Mouse (Mus musculus) gastrocnemius, adult 2 months (tissue): ENCODE data around the gene Gm10160. TPM values are rescaled to one million over a fixed set of nuclear protein-coding genes. Genes with fewer than 3 reads are reported as not detected.

Source experiments
- DNase-seq: peaks from one replicate; pipeline ENCODE4 v3.0.0; 2022
- H3K27ac ChIP-seq: fragments of 200-600 bp; 2 replicates; pipeline ENCODE4 v1.8.1; 2022; ENCODE audit warnings: mild to moderate bottlenecking
- H3K4me3 ChIP-seq: fragments of 200-600 bp; 2 replicates; pipeline ENCODE4 v1.8.1; 2022; ENCODE audit warnings: mild to moderate bottlenecking, moderate library complexity
- CTCF ChIP-seq: fragments of 200-600 bp; IDR thresholded peaks from 2 replicates; pipeline ENCODE4 v1.8.1; 2022; ENCODE audit warnings: antibody characterized with exemption, mild to moderate bottlenecking, moderate library complexity
- intact Hi-C: fragments of 180-260 bp; cut with DNase I; formaldehyde crosslinking; loops from one replicate; pipeline ENCODE4 v1.15.1; 2025
- long read RNA-seq, 2 experiments: library from polyadenylated mRNA; stranded (forward); transcript quantifications; one replicate each; pipeline ENCODE4 v2.0.0; 2021
- total RNA-seq, 2 experiments: library from RNA; stranded (reverse); gene quantifications; 2 replicates each; pipeline ENCODE4 v1.2.3; 2021

Gm10160 gene
- not detected for total RNA-seq
- long read RNA-seq, experiment 1, result 0 reads
- long read RNA-seq, experiment 2, result 0 reads

GRCm38 (mm10) chr7:81855694-81856093 lies at the start of gene Gm10160:
Gm10160 (minus strand) TSS chr7:81855794.
- Histone ChIP-seq H3K4me3 (no peak within 1 kb of the TSS), H3K27ac (no peak within 1 kb of the TSS)
- no peak for TF ChIP-seq CTCF
- no peak for DNase-seq
- intact Hi-C loops, result no loop called here

GRCm38 (mm10) chr7:81904926-81905325 lies 49.3 kb upstream of the Gm10160 start:
- no peak for TF ChIP-seq CTCF
- DNase-seq, result no peak
- intact Hi-C loops, result no loop called here

GRCm38 (mm10) chr7:81904094-81904493 lies 48.5 kb upstream of the Gm10160 start:
- no peak for DNase-seq
- Histone ChIP-seq H3K27ac (no peak overlapping the region), H3K4me3 (no peak overlapping the region)
- intact Hi-C loops, result no loop called here
- TF ChIP-seq CTCF, result no peak

More at GRCm38 (mm10) chr7:81904926-81905325, 49.3 kb upstream of the Gm10160 start:
- no peak overlapping the region for H3K27ac ChIP-seq
- no peak overlapping the region for H3K4me3 ChIP-seq

- Histone ChIP-seq H3K27ac (no peak overlapping the region), H3K4me3 (peak overlapping the region; percentile 40)
- TF ChIP-seq CTCF, result no peak
- no peak for DNase-seq
- intact Hi-C loops, result no loop called here
These were observed 43.8 kb upstream of the Gm10160 start for GRCm38 (mm10) chr7:81899361-81899760.

GRCm38 (mm10) chr7:81885128-81885527 lies 29.5 kb upstream of the Gm10160 start:
- intact Hi-C loops, result no loop called here
- H3K4me3 ChIP-seq, result no peak overlapping the region
- TF ChIP-seq CTCF, result no peak

GRCm38 (mm10) chr7:81881600-81881999 lies 26.0 kb upstream of the Gm10160 start:
- no peak overlapping the region for H3K27ac ChIP-seq
- no peak overlapping the region for H3K4me3 ChIP-seq
- DNase-seq, result no peak
- TF ChIP-seq CTCF, result no peak
- intact Hi-C loops, result no loop called here

More at GRCm38 (mm10) chr7:81885128-81885527, 29.5 kb upstream of the Gm10160 start:
- no peak for DNase-seq
- H3K27ac ChIP-seq, result no peak overlapping the region

- TF ChIP-seq CTCF, result no peak
- Histone ChIP-seq H3K27ac (no peak overlapping the region), H3K4me3 (no peak overlapping the region)
- no peak for DNase-seq
- intact Hi-C loops, result no loop called here
These were observed 25.2 kb upstream of the Gm10160 start for GRCm38 (mm10) chr7:81880797-81881196.

- TF ChIP-seq CTCF, result no peak
- intact Hi-C loops, result no loop called here
- Histone ChIP-seq H3K4me3 (no peak overlapping the region), H3K27ac (no peak overlapping the region)
- DNase-seq, result no peak
These were observed 24.7 kb upstream of the Gm10160 start for GRCm38 (mm10) chr7:81880286-81880685.

- intact Hi-C loops, result no loop called here
These were observed 19.8 kb upstream of the Gm10160 start for GRCm38 (mm10) chr7:81875372-81875771.

GRCm38 (mm10) chr7:81874636-81875035 lies 19.0 kb upstream of the Gm10160 start:
- no peak for DNase-seq
- no peak overlapping the region for H3K27ac ChIP-seq
- intact Hi-C loops, result loop anchor here (5.0 kb wide), 1 partner anchor 78 kb away; no protein-coding TSS in a partner anchor
- no peak overlapping the region for H3K4me3 ChIP-seq
- TF ChIP-seq CTCF, result no peak

More at GRCm38 (mm10) chr7:81875372-81875771, 19.8 kb upstream of the Gm10160 start:
- Histone ChIP-seq H3K27ac (no peak overlapping the region), H3K4me3 (no peak overlapping the region)
- no peak for DNase-seq
- no peak for TF ChIP-seq CTCF

GRCm38 (mm10) chr7:81873807-81874206 lies 18.2 kb upstream of the Gm10160 start:
- H3K27ac ChIP-seq, result no peak overlapping the region
- DNase-seq, result no peak
- no peak for TF ChIP-seq CTCF
- intact Hi-C loops, result loop anchor here (5.0 kb wide), 1 partner anchor 78 kb away; no protein-coding TSS in a partner anchor
- no peak overlapping the region for H3K4me3 ChIP-seq

GRCm38 (mm10) chr7:81872493-81873013 lies 17.0 kb upstream of the Gm10160 start:
- no peak for DNase-seq
- Histone ChIP-seq H3K27ac (no peak overlapping the region), H3K4me3 (no peak overlapping the region)
- intact Hi-C loops, result loop anchor here (5.0 kb wide), 1 partner anchor 80 kb away; no protein-coding TSS in a partner anchor
- no peak for TF ChIP-seq CTCF

GRCm38 (mm10) chr7:81868158-81868557 lies 12.6 kb upstream of the Gm10160 start:
- peak; percentile 86 for TF ChIP-seq CTCF
- Histone ChIP-seq H3K27ac (peak overlapping the region; percentile 50; the same call in 1 of the 2 replicates), H3K4me3 (no peak overlapping the region)
- peak; percentile 84 for DNase-seq
- intact Hi-C loops, result no loop called here
